Mouse (Mus musculus): ENCODE results near the gene Hbs1l.

The Hbs1l gene

DNA sequence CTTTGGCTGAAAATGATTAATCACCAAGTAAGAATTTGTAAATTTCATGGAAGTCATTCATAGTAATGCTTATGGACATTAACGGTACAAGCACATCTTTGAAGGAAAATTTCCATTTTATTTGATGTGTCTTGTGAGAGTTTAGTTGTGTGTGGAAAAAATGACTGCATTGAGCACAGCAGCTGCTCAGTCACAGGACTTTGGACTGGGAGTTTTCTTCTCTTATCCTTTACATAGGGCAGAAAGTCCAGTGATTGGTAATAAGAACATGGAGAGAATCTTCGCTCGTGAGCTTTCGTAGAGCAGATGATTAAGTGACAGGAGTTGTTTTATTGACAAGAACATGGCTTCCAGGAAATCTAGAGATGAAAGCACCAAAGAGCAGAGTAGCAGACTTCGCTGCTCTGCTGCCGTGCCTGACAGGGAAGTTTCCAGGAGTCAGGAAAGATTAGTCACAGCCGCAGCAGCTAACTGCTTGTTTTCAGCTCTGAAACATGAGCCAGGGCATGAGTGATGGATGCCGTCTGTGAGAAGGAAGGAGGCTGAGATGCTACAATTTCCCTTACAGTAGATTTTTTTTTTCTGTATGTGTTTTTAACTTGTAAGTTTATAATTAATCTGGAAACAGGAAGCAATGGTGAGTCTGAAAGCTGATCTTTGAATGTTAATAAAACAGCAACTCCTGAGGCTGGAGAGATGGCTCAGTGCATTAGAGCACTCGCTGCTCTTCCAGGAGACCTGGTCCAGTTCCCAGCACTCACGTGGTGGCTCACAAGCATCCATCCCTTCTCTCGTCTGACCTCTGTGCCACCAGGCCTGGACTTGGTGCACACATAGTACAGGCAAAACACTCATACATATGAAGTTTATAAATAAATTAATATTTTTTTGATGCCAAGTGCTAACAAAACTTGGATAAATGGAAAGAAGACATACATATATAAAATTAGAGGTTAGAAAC is 9.2 kb downstream of the Hbs1l start:
- no peak for DNase-seq (ENCODE audit: low read depth, low spot score)

DNA sequence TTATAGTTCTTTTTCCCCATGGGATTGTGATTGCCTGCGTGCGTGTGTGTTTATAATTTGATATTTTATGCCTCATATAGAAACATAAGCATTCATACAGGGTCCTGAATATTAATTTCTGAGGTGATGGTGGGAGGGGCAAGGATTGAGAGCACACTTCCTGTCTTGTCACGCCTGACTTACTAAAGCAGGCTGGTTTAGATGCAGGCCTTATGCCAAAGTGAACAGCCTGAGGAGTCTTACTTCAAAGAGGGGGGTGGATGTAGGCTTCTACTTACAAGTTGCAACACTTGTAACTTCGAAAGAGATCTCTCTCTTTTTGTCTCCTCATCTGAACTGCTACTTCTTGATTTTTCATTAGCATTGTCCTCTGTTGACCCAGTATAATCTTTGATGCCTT is 18.0 kb downstream of the Hbs1l start:
- DNase-seq (ENCODE audit: low read depth, low spot score): no peak

DNA sequence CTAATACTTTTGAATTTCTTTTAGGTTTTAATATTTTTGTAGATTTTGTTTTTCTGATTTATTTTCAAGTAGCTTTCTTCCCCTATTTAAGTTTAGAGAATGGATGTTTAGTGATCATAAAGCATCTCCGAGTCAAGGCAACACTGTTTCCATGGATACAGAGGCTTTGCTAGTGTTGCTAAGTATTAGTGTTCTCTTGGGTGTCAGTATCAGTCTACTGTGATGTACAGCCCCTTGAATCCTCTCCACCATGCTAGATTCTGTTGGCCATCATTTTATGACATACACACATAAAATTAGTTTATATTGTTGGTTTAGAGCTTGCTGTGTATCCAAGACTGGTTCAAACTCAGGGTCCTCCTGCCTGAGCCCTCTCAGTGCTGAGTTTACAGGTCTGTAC is 20.3 kb downstream of the Hbs1l start:
- DNase-seq (ENCODE audit: low read depth, low spot score): no peak

DNA sequence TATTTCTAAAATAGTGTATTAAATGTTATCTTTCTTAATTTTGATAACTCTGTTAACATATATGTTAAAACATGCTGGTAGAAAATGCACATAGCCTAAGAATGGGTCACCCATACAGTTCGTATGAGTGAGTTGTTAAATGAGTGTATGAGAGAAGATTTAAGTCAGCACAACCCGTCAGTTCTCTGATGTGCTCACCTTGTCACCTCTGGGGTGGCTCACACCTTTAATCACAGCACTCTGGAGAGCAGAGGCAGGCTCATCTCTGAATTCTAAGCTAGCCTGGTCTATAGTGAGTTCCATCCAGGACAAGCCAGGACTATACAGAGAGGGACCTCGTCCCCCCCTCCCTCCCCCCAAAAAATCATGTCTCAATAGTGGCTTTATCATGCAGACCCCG is 22.5 kb downstream of the Hbs1l start:
- no peak for DNase-seq (ENCODE audit: low read depth, low spot score)

DNA sequence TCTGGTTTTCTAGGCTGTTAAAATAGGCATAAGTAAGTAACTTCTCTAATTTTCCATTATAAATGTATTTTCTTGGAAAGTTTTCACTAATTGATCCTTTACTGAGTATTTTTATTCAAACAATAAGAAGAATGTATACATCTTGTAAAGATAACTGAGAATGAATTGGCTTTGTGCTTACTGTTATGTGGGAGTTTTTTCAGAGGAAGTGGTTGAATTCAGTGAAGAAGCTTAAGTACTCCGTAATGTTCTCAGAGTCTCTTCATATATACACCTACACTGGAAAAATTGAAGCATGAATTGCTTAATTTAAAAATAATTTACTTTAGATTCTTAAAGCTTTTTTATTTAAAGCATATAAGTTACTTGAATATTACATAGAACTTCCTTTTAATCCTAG is 23.2 kb downstream of the Hbs1l start:
- DNase-seq (ENCODE audit: low read depth, low spot score): no peak

DNA sequence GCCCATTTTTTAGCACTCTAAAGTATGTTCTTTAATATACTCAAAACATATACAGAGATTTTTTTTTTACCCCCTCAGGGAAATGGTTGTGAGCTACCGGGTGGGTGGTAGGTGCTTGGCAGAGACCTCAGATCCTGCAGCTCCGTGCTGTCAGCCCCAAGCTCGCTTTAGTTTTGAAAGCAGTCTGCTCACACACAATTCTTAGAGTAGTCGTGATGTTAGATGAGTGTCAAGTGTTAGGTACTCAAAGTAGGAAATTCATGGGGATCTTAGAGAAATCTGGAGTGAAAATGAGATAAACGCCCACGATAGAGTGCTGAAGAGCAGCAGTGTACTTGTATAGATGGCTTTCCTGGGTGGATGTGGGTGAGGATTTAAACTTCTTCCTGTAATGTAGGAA is 24.8 kb downstream of the Hbs1l start:
- no peak for DNase-seq (ENCODE audit: low read depth, low spot score)

DNA sequence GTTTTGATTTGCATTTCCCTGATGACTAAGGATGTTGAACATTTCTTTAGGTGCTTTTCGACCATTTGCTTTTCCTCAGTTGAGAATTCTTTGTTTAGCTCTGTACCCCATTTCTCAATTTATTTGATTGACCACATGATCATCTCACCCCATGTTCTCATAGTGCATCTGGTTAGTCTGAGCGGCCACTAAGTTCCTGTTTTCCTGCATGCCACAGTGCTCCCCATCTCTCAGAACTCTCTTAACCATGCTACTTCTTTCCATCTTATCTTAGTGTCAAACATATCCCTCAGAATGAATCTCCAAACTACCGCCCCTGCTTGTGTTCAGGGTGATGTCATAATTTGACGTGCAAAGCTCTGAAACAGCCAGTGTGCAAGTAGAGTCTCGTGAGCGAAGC is 30.6 kb downstream of the Hbs1l start:
- DNase-seq (ENCODE audit: low read depth, low spot score): no peak

DNA sequence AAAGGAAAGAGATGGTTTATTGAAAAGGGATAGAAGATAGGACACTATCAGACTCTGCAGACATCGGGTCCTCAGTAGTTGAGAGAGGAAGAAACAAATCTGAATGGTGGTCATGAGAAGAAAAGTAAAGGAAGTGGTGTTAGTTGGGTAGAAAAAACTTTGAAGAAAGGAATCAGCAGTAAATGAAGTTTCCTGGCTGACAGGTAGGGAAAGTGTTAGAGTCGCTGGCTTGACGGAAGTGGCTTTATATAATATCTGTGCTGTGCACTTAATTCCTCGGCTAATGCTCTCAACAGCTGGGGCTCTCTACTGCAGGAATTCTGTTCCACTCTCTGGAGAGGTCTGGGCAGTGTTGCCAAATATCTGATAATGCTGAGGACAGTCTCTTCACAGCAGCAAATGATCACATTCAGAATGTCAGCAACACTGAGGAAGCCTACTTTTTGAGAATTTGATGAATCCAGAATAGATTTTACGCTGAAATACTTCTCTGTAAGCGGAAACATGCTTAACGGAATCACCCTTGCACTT is 31.9 kb downstream of the Hbs1l start:
- no peak for DNase-seq (ENCODE audit: low read depth, low spot score)

DNA sequence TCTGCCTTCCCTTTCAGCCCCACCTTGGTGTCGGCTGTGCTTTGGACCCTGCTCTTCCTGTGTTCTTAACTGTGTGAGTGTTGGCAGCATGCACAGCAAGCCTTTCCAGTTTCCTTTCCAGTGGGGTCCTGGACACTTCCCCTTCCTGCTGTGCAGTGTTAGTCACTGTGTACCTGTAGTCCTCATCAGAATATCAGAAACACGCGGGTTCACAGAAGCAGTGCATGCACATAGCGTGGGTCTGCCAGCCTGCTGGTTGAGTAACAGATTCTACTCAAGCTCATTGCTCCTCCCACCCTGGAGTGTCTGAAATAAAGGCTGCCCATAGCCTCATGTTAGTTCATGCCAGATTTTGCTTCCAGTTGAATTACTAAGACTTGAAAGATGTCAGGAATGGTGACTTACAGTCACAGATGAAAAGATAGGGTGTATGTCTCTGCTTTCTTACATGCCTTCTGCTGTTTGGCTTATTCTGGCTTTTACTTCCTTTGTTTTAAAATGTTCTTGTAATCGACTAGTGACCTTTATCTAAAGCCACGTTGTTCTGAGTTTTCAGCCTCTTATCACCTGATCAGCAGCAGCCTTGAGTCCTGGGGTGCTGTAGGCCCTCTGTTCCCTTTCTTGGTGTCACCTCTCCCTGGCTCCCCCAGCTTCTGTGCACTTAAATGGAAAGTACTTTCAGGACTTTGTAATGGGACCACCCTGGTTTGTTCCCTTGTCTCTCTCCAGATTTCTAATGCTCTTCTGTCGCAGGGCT is 38.7 kb downstream of the Hbs1l start:
- DNase-seq (ENCODE audit: low read depth, low spot score): no peak

DNA sequence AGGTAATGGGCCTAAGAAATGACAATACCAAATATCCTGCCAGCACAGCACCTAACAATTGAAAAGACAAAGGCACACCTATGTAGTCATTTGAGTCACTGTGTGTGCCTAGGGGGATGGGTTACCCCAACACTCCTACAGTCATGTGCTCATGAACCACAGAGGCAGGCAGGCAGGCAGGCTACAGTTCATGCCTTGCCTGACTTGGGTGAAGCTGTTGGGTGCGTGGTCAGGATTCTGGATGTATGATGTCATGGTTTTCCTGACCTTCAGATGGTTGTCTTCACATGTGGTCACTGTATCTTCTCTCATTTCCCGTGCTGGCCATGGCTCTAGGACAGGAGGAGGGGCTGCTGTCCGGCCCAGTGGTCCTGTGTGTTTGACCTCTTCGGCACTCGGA is 39.8 kb downstream of the Hbs1l start:
- peak; percentile 29 for DNase-seq (ENCODE audit: low read depth, low spot score)

DNA sequence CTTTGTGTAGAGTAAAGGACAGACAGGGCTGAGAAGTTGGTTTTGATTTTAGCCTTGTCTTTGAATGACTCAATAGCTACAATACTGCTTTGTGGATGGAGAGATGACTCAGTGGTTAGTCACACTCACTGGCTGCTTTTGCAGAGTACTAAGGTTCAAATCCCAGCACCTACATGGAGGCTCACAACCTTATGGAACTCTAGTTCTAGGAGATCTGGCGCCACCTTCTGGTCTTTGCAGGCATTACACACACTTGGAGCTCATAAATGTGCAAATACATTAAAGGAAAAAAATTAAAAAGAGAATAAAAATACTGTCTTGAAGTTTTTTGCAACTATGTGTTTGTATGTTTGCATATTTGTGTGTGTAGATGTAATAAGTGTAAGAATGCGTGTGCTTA is 41.4 kb downstream of the Hbs1l start:
- peak; percentile 76 for DNase-seq (ENCODE audit: low read depth, low spot score)

DNA sequence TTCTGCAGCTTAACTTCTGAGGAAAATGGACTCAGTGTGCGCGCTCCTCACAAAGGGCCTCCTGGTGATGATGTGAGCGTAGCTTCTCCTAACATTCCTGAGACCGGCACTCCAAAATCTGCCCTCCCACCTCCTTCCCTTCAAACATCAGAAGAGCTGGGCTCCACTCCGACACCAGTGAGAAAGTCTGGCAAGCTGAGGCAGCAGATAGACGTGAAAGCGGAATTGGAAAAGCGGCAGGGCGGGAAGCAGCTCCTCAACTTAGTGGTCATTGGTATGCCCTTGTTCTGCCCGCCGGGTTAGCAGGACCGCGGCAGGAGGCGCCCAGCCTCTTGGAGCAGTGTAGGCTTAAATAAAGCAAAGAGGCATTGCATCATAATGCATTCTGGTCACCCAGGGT is 45.9 kb downstream of the Hbs1l start:
- DNase-seq (ENCODE audit: low read depth, low spot score): peak; percentile 52

DNA sequence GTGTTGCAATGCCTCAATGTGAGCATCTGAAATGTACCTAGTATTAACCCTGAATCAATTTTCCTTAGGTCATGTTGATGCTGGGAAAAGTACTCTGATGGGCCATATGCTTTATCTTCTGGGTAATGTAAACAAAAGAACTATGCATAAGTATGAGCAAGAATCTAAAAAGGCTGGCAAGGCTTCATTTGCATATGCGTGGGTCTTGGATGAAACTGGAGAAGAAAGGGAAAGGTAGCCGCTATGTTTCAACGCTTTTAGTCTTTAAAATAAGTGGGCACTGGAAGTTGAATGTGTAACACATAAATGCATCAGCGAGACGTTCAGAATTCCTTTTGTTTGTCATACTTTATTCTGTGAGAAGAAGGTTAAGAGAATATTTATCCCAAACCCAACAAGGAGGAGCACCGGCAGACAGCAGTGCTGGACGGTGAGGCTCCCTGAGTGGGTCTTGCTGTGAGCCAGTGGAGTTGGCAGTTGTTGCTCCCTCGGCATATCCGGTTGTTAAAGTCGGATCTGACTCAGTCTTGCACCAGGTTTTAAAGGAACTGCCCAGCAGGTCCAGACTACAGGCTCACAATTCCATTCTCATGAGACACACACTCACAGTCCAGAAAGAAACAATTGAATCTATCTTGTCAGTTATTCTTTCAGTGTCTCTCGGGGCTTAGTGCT is 46.7 kb downstream of the Hbs1l start:
- no peak for DNase-seq (ENCODE audit: low read depth, low spot score)

DNA sequence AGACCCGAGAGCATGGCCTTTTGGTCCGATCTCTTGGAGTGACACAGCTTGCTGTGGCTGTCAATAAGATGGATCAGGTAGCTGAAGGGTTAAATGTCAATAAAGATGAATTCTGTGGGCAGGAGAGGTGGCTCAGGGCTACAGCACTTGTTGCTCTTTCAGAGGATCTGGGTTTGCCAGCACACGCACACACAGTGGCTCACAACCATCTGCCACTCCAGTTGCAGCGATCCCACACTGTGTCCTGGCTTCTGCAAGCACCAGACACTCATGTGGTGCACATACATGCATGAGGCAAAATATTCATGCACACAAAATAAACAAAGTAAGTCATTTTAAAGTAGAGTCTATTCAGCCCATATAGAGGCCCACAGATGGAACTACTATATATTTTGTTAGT is 51.6 kb downstream of the Hbs1l start:
- DNase-seq (ENCODE audit: low read depth, low spot score): no peak

DNA sequence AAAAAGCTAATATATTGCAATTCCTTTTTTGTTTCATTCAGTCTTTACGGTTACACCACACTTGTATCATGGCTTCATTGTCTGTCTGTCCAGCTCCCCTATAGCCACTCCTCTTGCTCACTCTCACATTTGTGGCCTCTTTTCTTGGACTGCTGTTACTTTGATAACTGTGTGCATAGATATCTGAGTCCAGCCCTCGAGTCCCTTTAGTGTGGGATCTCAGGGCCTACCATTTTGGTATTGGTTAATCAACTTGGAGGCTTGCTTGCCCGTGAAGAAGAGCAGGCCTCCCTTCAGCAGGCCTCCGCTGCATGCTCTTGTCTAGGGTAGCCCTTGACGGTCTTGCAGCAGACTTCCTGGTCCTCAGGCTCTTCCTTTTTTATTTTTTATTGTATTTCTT is 53.7 kb downstream of the Hbs1l start:
- DNase-seq (ENCODE audit: low read depth, low spot score): no peak

DNA sequence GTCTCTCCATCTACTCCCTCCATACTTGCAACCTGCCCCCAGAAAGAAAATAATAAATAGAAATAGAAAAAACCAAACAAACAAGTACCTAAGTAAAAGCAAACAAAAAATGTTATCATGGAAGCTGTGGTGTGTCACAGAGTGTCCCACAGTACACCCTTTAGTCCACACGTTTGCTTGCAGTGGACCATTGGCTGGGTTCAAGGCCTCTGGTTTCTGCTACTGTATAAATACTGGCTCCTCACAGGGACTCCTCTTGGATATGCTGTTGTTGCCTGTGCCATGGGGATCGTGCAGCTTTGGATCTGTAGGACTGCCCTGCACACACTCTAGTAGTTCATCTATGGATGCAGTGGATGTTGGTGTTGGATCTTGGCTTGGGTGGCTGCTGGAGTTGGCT is 54.2 kb downstream of the Hbs1l start:
- DNase-seq (ENCODE audit: low read depth, low spot score): no peak

DNA sequence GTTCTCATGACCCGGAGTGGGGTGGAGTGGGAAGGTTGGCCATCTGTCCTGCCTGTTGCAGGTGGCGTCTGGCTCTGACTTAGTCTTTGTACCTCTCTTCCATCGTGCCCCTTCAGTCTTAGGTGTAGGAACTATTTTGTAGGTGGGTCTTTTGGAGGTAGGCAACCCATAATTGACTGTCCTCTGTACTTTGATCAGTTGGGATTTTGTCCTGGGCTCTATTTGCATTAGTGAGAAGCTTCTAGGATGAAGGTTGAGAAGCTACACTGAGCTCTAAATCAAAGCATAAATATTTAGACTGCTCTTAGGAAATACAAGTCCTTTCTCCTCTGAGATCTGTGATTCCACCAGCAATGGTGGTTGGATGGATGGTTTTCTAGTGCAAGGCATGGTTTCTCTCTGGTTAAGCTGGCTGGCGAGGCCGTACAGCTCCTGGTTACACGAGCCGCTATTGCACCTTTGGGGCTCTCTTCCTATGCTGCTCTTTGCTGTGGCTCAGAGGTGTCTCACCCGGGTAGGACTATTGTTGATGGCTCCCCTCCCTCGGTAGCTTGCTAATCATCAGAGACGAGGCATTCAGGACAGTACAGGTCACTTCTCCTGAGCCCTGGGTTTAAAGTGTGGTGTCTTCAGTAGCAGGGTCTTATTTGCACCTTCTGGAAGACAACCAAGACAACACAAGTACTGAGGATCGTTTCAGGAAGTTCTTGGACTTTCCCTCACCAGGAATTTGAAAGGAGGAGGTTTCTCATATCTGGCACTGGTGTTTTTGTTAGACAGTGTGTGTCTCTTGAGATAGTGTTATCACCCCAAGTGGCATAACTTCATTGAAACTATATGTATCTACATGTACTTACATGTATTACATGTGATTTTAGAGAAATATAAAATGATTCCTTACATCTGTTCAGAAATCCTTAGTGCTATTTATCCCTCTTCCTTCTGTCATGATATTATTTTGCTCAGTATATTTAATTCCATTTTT is 55.0 kb downstream of the Hbs1l start:
- DNase-seq (ENCODE audit: low read depth, low spot score): no peak

DNA sequence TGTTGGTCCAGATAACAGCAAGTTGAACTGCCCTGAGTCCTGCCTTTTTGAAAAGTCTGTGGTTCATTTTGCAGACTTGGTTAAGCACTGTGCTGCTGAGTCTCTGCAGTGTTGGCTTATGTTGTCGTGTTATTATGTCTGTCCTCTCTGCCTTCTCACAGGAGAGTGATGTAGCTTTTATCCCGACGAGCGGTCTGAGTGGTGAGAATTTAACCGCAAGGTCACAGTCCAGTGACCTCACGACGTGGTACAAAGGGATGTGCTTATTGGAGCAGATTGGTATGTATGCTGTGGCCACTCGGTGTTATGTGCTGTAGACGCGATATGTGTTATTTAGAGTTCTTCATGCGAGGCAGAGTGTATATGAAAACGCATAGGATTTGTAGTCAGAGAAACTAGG is 56.0 kb downstream of the Hbs1l start:
- DNase-seq (ENCODE audit: low read depth, low spot score): no peak

DNA sequence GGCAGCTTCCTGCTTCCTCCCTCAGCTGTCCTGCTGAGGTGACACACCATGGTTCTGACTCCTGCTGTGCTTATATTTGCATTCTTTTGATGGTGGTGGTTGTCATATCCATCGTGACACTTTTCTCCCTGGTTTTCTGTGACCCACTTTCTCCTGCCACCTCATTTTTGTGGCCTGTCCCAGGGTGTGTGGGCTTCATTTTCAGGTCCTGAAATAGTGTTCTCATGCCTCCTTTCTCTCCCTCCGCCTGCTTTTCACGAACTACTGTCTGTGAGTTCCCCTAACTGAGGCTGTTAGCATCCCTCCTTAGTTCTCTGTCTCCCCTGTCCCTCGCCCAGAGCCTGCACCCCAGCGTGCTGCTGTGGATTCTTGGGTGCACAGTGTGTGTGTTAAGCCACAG is 58.1 kb downstream of the Hbs1l start:
- no peak for DNase-seq (ENCODE audit: low read depth, low spot score)

DNA sequence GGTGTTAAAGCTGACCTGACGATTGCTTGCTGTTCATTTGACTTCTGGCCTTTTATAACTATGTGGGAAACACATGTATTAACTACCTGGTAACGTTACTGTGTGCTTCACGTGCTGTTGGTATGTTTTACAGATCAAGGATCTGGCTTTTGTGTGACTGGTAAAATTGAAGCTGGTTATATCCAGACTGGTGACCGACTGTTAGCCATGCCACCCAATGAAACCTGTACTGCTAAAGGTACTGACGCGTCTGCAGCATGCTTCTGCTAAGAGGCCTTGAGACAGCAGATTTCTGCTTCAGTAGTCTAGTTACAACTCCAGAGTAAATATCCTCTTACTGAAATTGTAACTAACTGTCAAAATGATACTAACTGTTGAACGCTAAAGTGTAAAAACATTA is 58.7 kb downstream of the Hbs1l start:
- DNase-seq (ENCODE audit: low read depth, low spot score): no peak

DNA sequence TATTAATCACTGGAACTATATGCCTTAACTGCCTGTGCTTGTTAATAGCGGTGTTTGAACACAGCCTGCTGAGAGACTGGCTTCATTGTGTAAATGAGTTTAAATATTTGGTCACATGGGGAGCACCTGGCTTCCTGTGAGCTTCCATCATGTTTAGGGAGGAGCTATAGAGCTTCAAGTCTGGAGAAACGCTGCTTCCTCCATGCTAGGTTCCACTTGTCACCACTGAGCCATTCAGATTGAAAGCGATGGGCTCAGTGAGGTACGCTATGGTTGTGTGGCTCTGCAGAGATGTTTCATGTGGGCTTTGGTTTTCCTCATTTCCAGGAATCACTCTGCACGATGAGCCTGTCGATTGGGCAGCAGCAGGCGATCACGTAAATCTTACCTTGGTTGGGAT is 62.2 kb downstream of the Hbs1l start:
- no peak for DNase-seq (ENCODE audit: low read depth, low spot score)

Data from ZHBTc4 (cell line).